ENCODE assay signal across 8 mouse cellular contexts in genomic region chr11:120233441-120234135, GRCm38 (mm10). TPM values are rescaled to one million over a fixed set of nuclear protein-coding genes. Genes with fewer than 3 reads are reported as not detected.
DNase-seq lines count a peak whose midpoint lies in the region; ATAC-seq and TF ChIP-seq lines count a peak whose summit lies in the region.

No protein-coding gene starts in this region.

- no peak for ATAC-seq in forebrain, embryonic 15.5 days (replicated peaks)
- no peak for ATAC-seq in kidney, embryonic 15.5 days (replicated peaks; ENCODE audit: low FRiP score)
- no peak for ATAC-seq in stomach, embryonic 16.5 days (ENCODE audit: insufficient read depth, low FRiP score)

- peak; percentile 77 for DNase-seq in lung, adult 2 months
- DNase-seq in lung, postnatal 36 days = no peak
- peak; percentile 7 for DNase-seq in c-Kit-positive CD71-positive TER-119-negative erythroid progenitor cells, embryonic 14.5 days (ENCODE audit: low read depth)
- DNase-seq in MN1 (ENCODE audit: low spot score) = no peak

- under 1% methylated on average over 51 of the region's 51 CpGs for WGBS in lung, adult 2 months
- under 1% methylated on average over 51 of the region's 51 CpGs for WGBS in forebrain, embryonic 15.5 days
- WGBS in kidney, embryonic 15.5 days = under 1% methylated on average over 51 of the region's 51 CpGs
- WGBS in macrophage (ENCODE audit: missing documents) = 2% methylated on average over 50 of the region's 51 CpGs
- WGBS in stomach, embryonic 16.5 days = under 1% methylated on average over 51 of the region's 51 CpGs

- H3K9me3 ChIP-seq in forebrain, embryonic 15.5 days = no peaks in the 10 kb centered on the region
- H3K9me3 ChIP-seq in kidney, embryonic 15.5 days (replicated peaks) = no peaks in the 10 kb centered on the region
- H3K9me3 ChIP-seq in stomach, embryonic 16.5 days (replicated peaks; ENCODE audit: control insufficient read depth, low read length) = no peaks in the 10 kb centered on the region

- peak overlapping the region; percentile 98 for H3K9ac ChIP-seq in forebrain, embryonic 15.5 days (replicated peaks)
- H3K9ac ChIP-seq in kidney, embryonic 15.5 days = peak overlapping the region; percentile 95
- peak overlapping the region; percentile 99 for H3K9ac ChIP-seq in stomach, embryonic 16.5 days (ENCODE audit: low read length)

- H3K4me2 ChIP-seq in forebrain, embryonic 15.5 days (replicated peaks) = peak overlapping the region; percentile 93
- H3K4me2 ChIP-seq in kidney, embryonic 15.5 days = peak overlapping the region; percentile 90
- H3K4me2 ChIP-seq in stomach, embryonic 16.5 days (ENCODE audit: low read depth, low read length) = peak overlapping the region; percentile 87

- H3K27ac ChIP-seq in forebrain, embryonic 15.5 days (replicated peaks) = peak overlapping the region; percentile 98
- peak overlapping the region; percentile 94 for H3K27ac ChIP-seq in kidney, embryonic 15.5 days
- peak overlapping the region; percentile 78 for H3K27ac ChIP-seq in macrophage
- peak overlapping the region; percentile 92 for H3K27ac ChIP-seq in stomach, embryonic 16.5 days (ENCODE audit: low read length)

- no peaks in the 10 kb centered on the region for H3K36me3 ChIP-seq in forebrain, embryonic 15.5 days
- no peaks in the 10 kb centered on the region for H3K36me3 ChIP-seq in kidney, embryonic 15.5 days
- H3K36me3 ChIP-seq in macrophage (ENCODE audit: inconsistent target) = no peaks in the 10 kb centered on the region
- H3K36me3 ChIP-seq in stomach, embryonic 16.5 days (ENCODE audit: control insufficient read depth, insufficient read depth, low read length) = no peaks in the 10 kb centered on the region

- no peak for TF ChIP-seq CTCF in lung, adult 2 months (IDR thresholded peaks at IDR 0.05; ENCODE audit: insufficient read depth, low read length)

- H3K4me1 ChIP-seq in lung, adult 2 months (ENCODE audit: control insufficient read depth, insufficient read depth, low read length) = peaks cover 10% of the 10 kb centered on the region
- peaks cover 35% of the 10 kb centered on the region for H3K4me1 ChIP-seq in forebrain, embryonic 15.5 days
- peaks cover 33% of the 10 kb centered on the region for H3K4me1 ChIP-seq in kidney, embryonic 15.5 days
- peaks cover 21% of the 10 kb centered on the region for H3K4me1 ChIP-seq in stomach, embryonic 16.5 days (ENCODE audit: control insufficient read depth, insufficient read depth, low read length)

- peaks cover 12% of the 10 kb centered on the region for H3K79me2 ChIP-seq in macrophage (ENCODE audit: inconsistent target)

- TF ChIP-seq POLR2A in lung, adult 2 months (IDR thresholded peaks at IDR 0.05; ENCODE audit: borderline replicate concordance, extremely low read depth, low read depth, low read length) = 0 out of 2 replicates have a peak, but pooled peaks have one; percentile 9

- H3K4me3 ChIP-seq in lung, adult 2 months (replicated peaks; ENCODE audit: extremely low read depth, low read depth, low read length) = peak overlapping the region; percentile 74
- H3K4me3 ChIP-seq in forebrain, embryonic 15.5 days = peak overlapping the region; percentile 91
- H3K4me3 ChIP-seq in kidney, embryonic 15.5 days (replicated peaks) = peak overlapping the region; percentile 87
- H3K4me3 ChIP-seq in macrophage (ENCODE audit: inconsistent target) = peak overlapping the region; percentile 49
- peak overlapping the region; percentile 76 for H3K4me3 ChIP-seq in stomach, embryonic 16.5 days (replicated peaks; ENCODE audit: low read length)

- H3K27me3 ChIP-seq in forebrain, embryonic 15.5 days = no peaks in the 10 kb centered on the region
- no peaks in the 10 kb centered on the region for H3K27me3 ChIP-seq in kidney, embryonic 15.5 days
- no peaks in the 10 kb centered on the region for H3K27me3 ChIP-seq in stomach, embryonic 16.5 days (ENCODE audit: control insufficient read depth, insufficient read depth, low read length)

RNA-seq across cellular contexts. Expression of gene Bahcc1, which starts 0.8 kb away (rescaled TPM):
- polyA plus RNA-seq in lung, adult 2 months (2012; rRNA removed) = 10.8 and 12.4 TPM in 2 replicates
- polyA plus RNA-seq in forebrain, embryonic 15.5 days (2015; fragmentation: Nextera tagmentation; extraction: Ambion mirVana) = 15.4 and 16.1 TPM in 2 replicates
- polyA plus RNA-seq in kidney, embryonic 15.5 days (2015; fragmentation: Nextera tagmentation; extraction: Ambion mirVana) = 11.8 and 14.1 TPM in 2 replicates
- 10 to 100 TPM in 7 of 26 experiments, 1 to 10 TPM in 19; 1.6 to 13.2 (median 8.4) TPM for total RNA-seq in macrophage (2018; cell fraction: chromatin; rRNA removed)
- 1 to 10 TPM; 1.4 to 5.9 (median 4.0) TPM for total RNA-seq in macrophage (2018; cell fraction: cytosol; rRNA removed)
- total RNA-seq in macrophage (2018; cell fraction: nucleus; rRNA removed) = 10 to 100 TPM in 5 of 26 experiments, 1 to 10 TPM in 21; 2.6 to 14.8 (median 8.3) TPM
- 2.2 to 3.5 TPM (median 3.0 TPM) in 3 replicates for polyA plus RNA-seq in macrophage (2018)
- 4.5 and 5.6 TPM in 2 replicates for polyA plus RNA-seq in stomach, embryonic 16.5 days (2015; fragmentation: Nextera tagmentation; extraction: Ambion mirVana)

Comparison
In these comparisons a context has a peak if more than half of its experiments do, and no peak if none do; other contexts are left out.
1. DNase-seq: peak in lung, adult 2 months (single experiment) and c-Kit-positive CD71-positive TER-119-negative erythroid progenitor cells, embryonic 14.5 days (single experiment); none in lung, postnatal 36 days (single experiment) and MN1 (single experiment).
2. Peak in every context shown above with its lines, with median percentiles within 50 percentile points of each other: H3K4me3 ChIP-seq, H3K27ac ChIP-seq, H3K4me2 ChIP-seq and H3K9ac ChIP-seq.